Mouse (Mus musculus) MEL (cell line): ENCODE data around the gene Dlx6. TPM values are rescaled to one million over a fixed set of nuclear protein-coding genes. Genes with fewer than 3 reads are reported as not detected.

Experiments
- DNase-seq: peaks from one replicate; pipeline ENCODE4 v3.0.0; 2011; ENCODE audit warnings: low read depth, low spot score
- H3K27ac ChIP-seq: 2 replicates; pipeline ENCODE4 v1.5.1; 2012; ENCODE audit warnings: low read depth, mild to moderate bottlenecking, control low read depth, low read length, moderate library complexity; ENCODE audit not compliant: control insufficient read depth
- H3K27me3 ChIP-seq, 2 experiments: fragments of 150-350 bp in 1 of 2; sonication (generic) in 1 of 2; 2 replicates each; pipeline ENCODE4 v1.6.1; 2012; ENCODE audit warnings: low read length in 2 of 2, mild to moderate bottlenecking in 2 of 2, improper control_type of control experiment in 1 of 2, moderate library complexity in 1 of 2; ENCODE audit not compliant: insufficient read depth in 2 of 2, control insufficient read depth in 1 of 2
- H3K36me3 ChIP-seq, 2 experiments: 2 replicates each; pipeline ENCODE4 v1.6.1; 2012 to 2014; ENCODE audit warnings: low read length in 2 of 2, improper control_type of control experiment in 1 of 2, inconsistent platforms in 1 of 2, mild to moderate bottlenecking in 1 of 2; ENCODE audit not compliant: insufficient read depth in 2 of 2, control insufficient read depth in 1 of 2
- H3K4me1 ChIP-seq, 2 experiments: fragments of 150-350 bp in 1 of 2; sonication (generic) in 1 of 2; 2 replicates each; pipeline ENCODE4 v1.6.1; 2012; ENCODE audit warnings: low read length in 2 of 2, improper control_type of control experiment in 1 of 2, mild to moderate bottlenecking in 1 of 2; ENCODE audit not compliant: insufficient read depth in 2 of 2, control insufficient read depth in 1 of 2
- H3K4me3 ChIP-seq, 2 experiments: fragments of 150-350 bp in 1 of 2; sonication (generic) in 1 of 2; 2 replicates each; pipeline ENCODE4 v1.5.1; 2012; ENCODE audit warnings: low read depth in 2 of 2, low read length in 2 of 2, mild to moderate bottlenecking in 2 of 2, moderate library complexity in 2 of 2, control low read depth in 1 of 2, improper control_type of control experiment in 1 of 2; ENCODE audit not compliant: control insufficient read depth in 1 of 2, insufficient read depth in 1 of 2
- H3K79me2 ChIP-seq: 2 replicates; pipeline ENCODE4 v1.6.1; 2012; ENCODE audit warnings: mild to moderate bottlenecking, low read length, moderate library complexity; ENCODE audit not compliant: control insufficient read depth, poor library complexity, insufficient read depth
- H3K9ac ChIP-seq: 2 replicates; pipeline ENCODE4 v1.6.1; 2012; ENCODE audit warnings: low read depth, mild to moderate bottlenecking, control low read depth, low read length, moderate library complexity; ENCODE audit not compliant: control insufficient read depth, poor library complexity, severe bottlenecking
- H3K9me3 ChIP-seq: fragments of 150-350 bp; sonication (generic); replicated peaks from 2 replicates; pipeline ENCODE4 v1.6.1; 2012; ENCODE audit warnings: mild to moderate bottlenecking, low read length, improper control_type of control experiment, moderate library complexity; ENCODE audit not compliant: insufficient read depth
- GABPA ChIP-seq: IDR thresholded peaks from 2 replicates; pipeline ENCODE4 v1.6.1; 2012; ENCODE audit warnings: low read depth, mild to moderate bottlenecking, inconsistent platforms, low read length, improper control_type of control experiment, moderate library complexity
- JUND ChIP-seq: IDR thresholded peaks from 2 replicates; pipeline ENCODE4 v1.6.1; 2011; ENCODE audit warnings: low read depth, mild to moderate bottlenecking, improper control_type of control experiment, low read length
- KAT2A ChIP-seq: conservative IDR thresholded peaks from 2 replicates; pipeline ENCODE4 v1.6.1; 2012; ENCODE audit warnings: low read depth, low read length, improper control_type of control experiment, inconsistent platforms
- MAX ChIP-seq: IDR thresholded peaks from 2 replicates; pipeline ENCODE4 v1.6.1; 2011; ENCODE audit warnings: low read length, improper control_type of control experiment
- MYB ChIP-seq: IDR thresholded peaks from 2 replicates; pipeline ENCODE4 v1.6.1; 2011; ENCODE audit warnings: mild to moderate bottlenecking, low read depth, low read length, improper control_type of control experiment
- POLR2AphosphoS2 ChIP-seq: IDR thresholded peaks from 2 replicates; pipeline ENCODE4 v1.6.1; 2011; ENCODE audit warnings: low read length, improper control_type of control experiment
- POLR2AphosphoS5 ChIP-seq: IDR thresholded peaks from 2 replicates; pipeline ENCODE4 v1.6.1; 2012; ENCODE audit warnings: low read depth, borderline replicate concordance, mild to moderate bottlenecking, inconsistent platforms, low read length, moderate library complexity, mixed read lengths
- RAD21 ChIP-seq: IDR thresholded peaks from 2 replicates; pipeline ENCODE4 v1.6.1; 2011; ENCODE audit warnings: mild to moderate bottlenecking, low read depth, low read length, improper control_type of control experiment
- SIN3A ChIP-seq: IDR thresholded peaks from 2 replicates; pipeline ENCODE4 v1.6.1; 2012; ENCODE audit warnings: low read length, improper control_type of control experiment, inconsistent platforms
- SMC3 ChIP-seq: IDR thresholded peaks from 2 replicates; pipeline ENCODE4 v1.6.1; 2011; ENCODE audit warnings: low read depth, low read length, improper control_type of control experiment
- TAL1 ChIP-seq: IDR thresholded peaks from 2 replicates; pipeline ENCODE4 v1.6.1; 2012; ENCODE audit warnings: mild to moderate bottlenecking, inconsistent platforms, low read length, moderate library complexity, mixed read lengths
- TBP ChIP-seq: IDR thresholded peaks from 2 replicates; pipeline ENCODE4 v1.8.0; 2011; ENCODE audit warnings: low read depth, low read length, improper control_type of control experiment
- USF2 ChIP-seq, 2 experiments: IDR thresholded peaks; 2 replicates each; pipeline ENCODE4 v1.6.1; 2011 to 2012; ENCODE audit warnings: improper control_type of control experiment in 2 of 2, low read length in 2 of 2, borderline replicate concordance in 1 of 2, inconsistent platforms in 1 of 2, low read depth in 1 of 2, mild to moderate bottlenecking in 1 of 2; ENCODE audit not compliant: insufficient read depth in 1 of 2
- ZC3H11A ChIP-seq: IDR thresholded peaks from 2 replicates; pipeline ENCODE4 v1.6.1; 2012; ENCODE audit warnings: low read depth, mild to moderate bottlenecking, inconsistent platforms, low read length, improper control_type of control experiment
- ZKSCAN1 ChIP-seq: IDR thresholded peaks from 2 replicates; pipeline ENCODE4 v1.6.1; 2012; ENCODE audit warnings: low read depth, mild to moderate bottlenecking, inconsistent platforms, low read length, improper control_type of control experiment, moderate library complexity
- ZMIZ1 ChIP-seq: IDR thresholded peaks from 2 replicates; pipeline ENCODE4 v1.6.1; 2012; ENCODE audit warnings: low read depth, mild to moderate bottlenecking, inconsistent platforms, low read length, improper control_type of control experiment, moderate library complexity
- ZNF384 ChIP-seq: IDR thresholded peaks from 2 replicates; pipeline ENCODE4 v1.6.1; 2012; ENCODE audit warnings: low read depth, mild to moderate bottlenecking, inconsistent platforms, low read length, improper control_type of control experiment
- polyA plus RNA-seq, 2 experiments: library from polyadenylated mRNA; stranded (reverse) in 1 of 2; unstranded in 1 of 2; fragments of >175 nt in 1 of 2; fragments of >200 nt in 1 of 2; gene quantifications; 2 replicates each; pipeline versions ENCODE4 v1.2.1 to v1.2.4; 2012; ENCODE audit warnings: low replicate concordance in 2 of 2, low read depth in 1 of 2; ENCODE audit not compliant: insufficient read length in 2 of 2, insufficient read depth in 1 of 2, missing spikeins in 1 of 2
- total RNA-seq: library from RNA; depleted of rRNA; stranded (reverse); fragments of 300-350 nt; gene quantifications from 2 replicates; pipeline ENCODE4 v1.2.3, GENCODE M21; 2012

Gene Dlx6
- total and polyA plus RNA-seq, 3 experiments: not detected

- H3K36me3 ChIP-seq: no peaks in the 10 kb centered on the region
- TF ChIP-seq SIN3A: no peak
- no peak for TF ChIP-seq POLR2AphosphoS5
- TF ChIP-seq GABPA: no peak
- TF ChIP-seq ZMIZ1: no peak
- TF ChIP-seq SMC3: no peak
- no peak for TF ChIP-seq POLR2AphosphoS2
- TF ChIP-seq ZKSCAN1: no peak
- no peak for TF ChIP-seq TAL1
- TF ChIP-seq JUND: no peak
- no peak for TF ChIP-seq KAT2A
- no peak for TF ChIP-seq MAX
- TF ChIP-seq MYB: no peak
- no peak for TF ChIP-seq TBP
- no peak for TF ChIP-seq ZC3H11A
- no peak for TF ChIP-seq RAD21
- no peak for TF ChIP-seq ZNF384
- H3K79me2 ChIP-seq: no peaks in the 10 kb centered on the region
- H3K27ac ChIP-seq: no peak overlapping the region
- no peaks in the 10 kb centered on the region for H3K4me1 ChIP-seq
- no peak for DNase-seq
- no peaks in the 10 kb centered on the region for H3K27me3 ChIP-seq
- H3K4me3 ChIP-seq: no peak overlapping the region
- no peaks in the 10 kb centered on the region for H3K9me3 ChIP-seq
- H3K9ac ChIP-seq: no peak overlapping the region
These were observed 36.3 kb upstream of the Dlx6 start for GRCm38 (mm10) chr6:6826861-6827260.

- no peak overlapping the region for H3K4me3 ChIP-seq
- no peaks in the 10 kb centered on the region for H3K36me3 ChIP-seq
- no peaks in the 10 kb centered on the region for H3K9me3 ChIP-seq
- H3K79me2 ChIP-seq: no peaks in the 10 kb centered on the region
- no peaks in the 10 kb centered on the region for H3K27me3 ChIP-seq
- no peak overlapping the region for H3K27ac ChIP-seq
- no peak for DNase-seq
- H3K4me1 ChIP-seq: no peaks in the 10 kb centered on the region
- no peak overlapping the region for H3K9ac ChIP-seq
- no peak for TF ChIP-seq ZC3H11A
- no peak for TF ChIP-seq ZNF384
These were observed 32.7 kb upstream of the Dlx6 start for GRCm38 (mm10) chr6:6830446-6830845.

- no peaks in the 10 kb centered on the region for H3K79me2 ChIP-seq
- TF ChIP-seq USF2 (IDR thresholded peaks at IDR 0.05; ENCODE audit: borderline replicate concordance in 1 of 2, insufficient read depth in 1 of 2, low read depth in 1 of 2, low read length in 2 of 2): no peak
- no peaks in the 10 kb centered on the region for H3K9me3 ChIP-seq
- no peaks in the 10 kb centered on the region for H3K4me1 ChIP-seq
- H3K36me3 ChIP-seq: no peaks in the 10 kb centered on the region
- DNase-seq: no peak
- no peak overlapping the region for H3K27ac ChIP-seq
- no peak overlapping the region for H3K9ac ChIP-seq
- H3K27me3 ChIP-seq: no peaks in the 10 kb centered on the region
- no peak overlapping the region for H3K4me3 ChIP-seq
These were observed 29.8 kb upstream of the Dlx6 start for GRCm38 (mm10) chr6:6833301-6833700.
